Mouse (Mus musculus) adrenal gland, postnatal 36 days (tissue): Measurements from ENCODE around the gene Ecsit. TPM values are rescaled to one million over a fixed set of nuclear protein-coding genes. Genes with fewer than 3 reads are reported as not detected.

Source experiments
- DNase-seq, 2 experiments: peaks; one replicate each; pipeline ENCODE4 v3.0.0; 2021; ENCODE audit warnings: mixed read lengths in 1 of 2
- microRNA-seq: library from miRNA; unstranded; fragments of <30 nt; microRNA quantifications from one replicate; pipeline ENCODE4 v1.2.0, GENCODE M21; 2021
- total RNA-seq, 2 experiments: library from RNA; stranded (reverse); gene quantifications; 2 replicates each; pipeline ENCODE4 v1.2.3; 2021

Gene Ecsit
- total RNA-seq, 2 experiments from 2014 or later = 51.6 to 63.7 TPM

GRCm38 (mm10) chr9:22051161-22051957 is 33.9 kb downstream of the Ecsit start:
- DNase-seq = no peak

DNA sequence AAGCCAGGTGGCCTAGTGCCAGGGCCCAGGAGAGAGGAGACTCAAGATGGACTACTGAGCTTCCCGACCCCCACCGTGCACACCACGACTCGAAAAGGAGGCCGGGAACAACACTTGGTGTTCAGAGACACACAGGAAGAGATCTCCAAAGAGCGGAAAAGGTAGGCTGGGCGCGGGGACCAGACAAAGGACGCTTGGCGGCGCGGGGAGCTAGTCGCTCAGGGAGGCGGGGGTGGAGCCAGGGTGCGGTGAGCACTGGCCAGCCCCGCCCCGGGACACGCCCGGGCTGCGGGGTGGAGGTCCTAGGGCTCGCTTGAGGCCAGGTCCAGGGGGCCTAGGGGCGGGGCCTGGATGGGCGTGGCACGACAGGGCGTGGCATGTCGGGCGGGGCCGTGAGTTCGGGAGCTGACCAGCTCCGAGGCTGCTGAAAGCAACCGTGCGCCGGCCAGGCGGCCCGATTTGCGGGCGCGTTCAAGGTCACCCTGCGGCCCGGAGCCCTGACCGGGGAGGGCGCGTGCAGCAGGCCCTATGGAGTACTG is 34.8 kb downstream of the Ecsit start:
- peak; percentile 74 to 77 for DNase-seq

DNA sequence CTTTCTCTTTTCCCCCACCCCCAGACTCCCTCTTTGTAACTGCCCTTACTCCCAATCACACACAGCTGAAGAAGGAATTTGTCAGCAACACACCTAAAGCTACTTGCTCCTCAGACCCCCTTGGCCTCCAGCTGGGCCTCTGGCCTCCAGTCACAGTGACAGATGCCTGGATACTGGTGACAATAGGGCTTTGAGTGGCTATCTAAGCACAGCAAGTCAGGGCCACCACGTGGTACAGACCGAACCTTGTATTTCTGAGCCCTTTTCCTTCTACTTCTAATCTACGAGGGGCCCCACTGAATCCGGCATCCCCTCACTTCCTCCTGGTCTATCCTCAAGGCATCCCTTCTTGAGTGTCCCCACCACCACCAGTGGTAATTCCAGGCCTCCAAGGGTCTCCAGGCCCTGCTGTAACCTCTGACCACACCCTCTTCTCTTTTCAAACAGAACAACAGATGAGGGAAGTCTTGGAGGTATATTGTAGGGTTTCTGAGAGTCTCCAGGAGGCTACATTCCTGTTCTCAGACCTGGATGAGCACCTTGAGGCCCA is 35.4 kb downstream of the Ecsit start:
- DNase-seq = no peak

- no peak for DNase-seq
Observed at GRCm38 (mm10) chr9:22049315-22049714, 35.9 kb downstream of the Ecsit start.

GRCm38 (mm10) chr9:22047329-22047728 is 37.9 kb downstream of the Ecsit start:
- DNase-seq = no peak

DNA sequence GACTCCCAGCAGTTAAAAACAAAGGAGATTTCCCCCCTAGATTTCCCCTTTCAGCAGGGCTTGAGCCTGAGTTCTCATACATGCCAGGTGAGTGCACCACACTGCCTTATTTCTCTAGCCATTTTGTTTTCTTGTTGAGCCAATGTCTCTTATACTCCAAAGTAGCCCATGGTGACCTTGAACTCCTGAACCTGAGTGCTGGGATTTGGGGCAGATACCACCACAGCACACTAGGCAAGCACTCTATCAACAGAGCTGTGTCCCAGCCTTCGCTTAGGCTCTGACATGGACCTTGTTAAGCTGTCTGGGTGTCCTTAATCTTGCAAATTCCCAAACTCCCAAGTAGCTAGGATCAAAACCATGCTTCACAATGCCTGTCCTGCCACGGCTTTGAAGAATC is 43.4 kb downstream of the Ecsit start:
- no peak for DNase-seq

DNA sequence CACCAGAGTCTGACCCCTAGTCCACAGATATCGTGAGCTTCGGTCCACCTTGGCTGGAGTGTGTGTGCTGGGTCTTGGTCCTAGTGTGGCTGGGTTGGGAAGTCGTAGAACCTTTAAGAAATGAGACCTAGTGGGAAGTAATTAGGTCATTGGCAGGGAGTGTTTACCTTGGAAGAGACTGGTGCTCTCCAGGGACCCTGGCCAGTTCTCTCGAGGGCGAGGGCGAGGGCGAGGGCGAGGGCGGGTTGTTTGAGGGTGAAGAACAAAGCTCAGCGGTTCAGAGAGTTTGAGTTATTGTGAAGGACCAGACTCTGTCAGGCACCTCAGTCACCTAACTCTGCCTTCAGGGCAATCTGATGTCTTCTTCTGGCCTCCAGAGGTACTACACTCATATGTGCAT is 47.4 kb downstream of the Ecsit start:
- peak in 1 of 2 experiments; percentile 25 for DNase-seq

DNA sequence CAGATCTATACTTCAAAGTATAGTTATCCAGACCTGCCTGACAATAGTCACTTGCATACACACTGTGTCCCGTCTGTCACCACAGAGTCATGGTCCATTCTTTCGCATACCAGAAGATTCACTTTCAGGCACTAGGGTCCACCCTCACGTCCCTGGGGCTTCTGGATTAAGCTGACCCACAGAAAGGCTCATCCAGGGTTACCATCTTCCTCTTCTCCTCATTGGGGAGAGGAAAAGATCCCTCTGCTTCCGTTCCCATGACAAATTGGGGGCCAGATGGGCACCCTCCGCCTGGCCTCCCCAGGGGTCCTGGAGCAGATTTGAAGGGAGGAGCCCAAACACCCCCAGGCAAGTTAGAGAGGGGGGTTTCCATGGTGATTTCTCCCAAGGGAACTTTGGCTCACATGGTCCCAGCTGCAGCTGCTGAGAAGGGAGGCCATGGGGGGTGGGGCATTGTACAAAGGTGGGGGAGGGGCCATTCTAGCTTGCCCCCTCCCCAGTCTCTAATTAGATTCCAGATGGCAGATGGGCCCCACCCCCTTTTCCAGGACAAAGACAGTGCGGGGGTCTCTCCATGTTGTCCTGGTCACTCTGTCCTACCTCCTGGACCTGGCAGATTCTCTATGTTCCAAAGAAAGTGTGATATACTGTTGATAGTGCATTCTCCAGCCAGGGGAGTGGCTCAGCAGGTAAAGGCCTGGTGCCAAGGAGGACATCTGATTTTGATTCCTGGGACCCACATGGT is 49.8 kb downstream of the Ecsit start:
- no peak for DNase-seq

DNA sequence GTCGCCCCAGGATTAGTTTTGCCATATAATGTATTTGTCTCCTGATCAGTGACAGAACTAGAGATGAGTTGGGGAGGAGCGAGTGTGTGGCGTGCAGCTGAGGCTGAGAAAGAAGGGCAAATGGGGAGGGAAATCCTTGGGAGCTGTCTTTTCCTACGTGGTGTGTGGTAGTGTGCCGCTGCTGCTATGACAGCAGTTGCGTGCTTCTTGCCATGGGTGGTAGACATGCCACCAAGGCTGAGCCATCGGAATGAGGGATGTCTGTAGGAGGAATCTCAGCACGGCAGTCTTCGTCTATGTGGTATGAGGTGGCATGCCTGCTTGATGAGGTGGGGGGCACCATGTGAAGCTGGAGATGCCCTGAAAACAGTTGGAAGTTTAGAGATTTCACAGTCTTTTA is 54.9 kb downstream of the Ecsit start:
- DNase-seq = no peak

GRCm38 (mm10) chr9:22028467-22028866 is 56.8 kb downstream of the Ecsit start:
- no peak for DNase-seq

DNA sequence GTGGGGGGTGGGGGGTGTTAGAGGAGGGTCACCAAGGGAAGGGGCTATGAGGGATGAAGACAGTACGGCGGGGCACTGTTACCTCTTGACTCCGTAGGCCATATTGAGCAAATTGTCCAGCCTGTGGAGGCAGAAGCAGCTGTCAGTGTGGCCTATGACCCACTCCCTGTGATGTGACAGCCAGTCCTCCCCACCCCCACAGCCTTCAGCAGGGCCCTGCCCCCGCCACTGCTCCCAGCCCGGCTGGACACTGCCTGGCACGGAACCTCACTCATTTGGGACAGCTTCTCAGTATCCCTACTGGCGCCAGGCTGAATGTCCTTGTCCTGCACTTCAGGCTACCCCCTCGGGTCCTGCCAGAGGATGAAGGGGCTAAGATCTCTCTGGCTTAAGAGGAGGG is 60.6 kb downstream of the Ecsit start:
- no peak for DNase-seq

Small RNA genes lying within 50 kb of the gene (microRNA-seq; reads per million reads assigned to microRNA genes)
- not detected for gene Mir7084

Other genes with a start within 250 kb of the Ecsit start
- gene Angptl8, start 249.9 kb downstream of the Ecsit start, total RNA-seq = 1 to 10 TPM; 7.5 to 8.7 TPM
- gene Dock6, start 232.8 kb downstream of the Ecsit start, total RNA-seq = 10 to 100 TPM; 31.2 to 40.7 TPM
- 10 to 100 TPM; 28.5 to 58.8 TPM for gene Rab3d, start 167.2 kb downstream of the Ecsit start, total RNA-seq
- gene Ccdc159, start 158.0 kb downstream of the Ecsit start, total RNA-seq = 1 to 10 TPM; 9.4 to 9.7 TPM
- gene Tmem205, start 157.9 kb downstream of the Ecsit start, total RNA-seq = 100 to 1,000 TPM; 318 to 566 TPM
- 10 to 100 TPM; 27.1 to 35.8 TPM for gene Plppr2, start 148.4 kb downstream of the Ecsit start, total RNA-seq
- gene Swsap1, start 129.7 kb downstream of the Ecsit start, total RNA-seq = 10 to 100 TPM; 12.4 to 18.3 TPM
- 1 to 10 TPM; 1.9 to 2.0 TPM for gene Epor, start 121.9 kb downstream of the Ecsit start, total RNA-seq
- 10 to 100 TPM; 14.0 to 33.4 TPM for gene Rgl3, start 96.0 kb downstream of the Ecsit start, total RNA-seq
- gene Ccdc151, start 82.8 kb downstream of the Ecsit start, total RNA-seq = 1 to 10 TPM in 1 of 2 experiments, under 1 TPM in 1; 0.30 to 1.6 TPM
- 100 to 1,000 TPM; 159 to 169 TPM for gene Prkcsh, start 82.6 kb downstream of the Ecsit start, total RNA-seq
- 1 to 10 TPM; 1.1 to 2.0 TPM for gene Elavl3, start 33.4 kb downstream of the Ecsit start, total RNA-seq
- under 1 TPM in 1 of 2 experiments, not detected in 1; 0.56 TPM for gene Gm49318, start 14.2 kb downstream of the Ecsit start, total RNA-seq
- gene Zfp653, start 14.1 kb downstream of the Ecsit start, total RNA-seq = 10 to 100 TPM; 10.2 to 10.3 TPM
- 1 to 10 TPM; 1.5 TPM for gene Cnn1, start 13.8 kb upstream of the Ecsit start, total RNA-seq
- 10 to 100 TPM; 73.7 to 78.1 TPM for gene Elof1, start 31.7 kb upstream of the Ecsit start, total RNA-seq
- gene Acp5, start 50.3 kb upstream of the Ecsit start, total RNA-seq = 10 to 100 TPM; 43.2 to 67.9 TPM
- 10 to 100 TPM; 50.3 to 59.1 TPM for gene Pigyl, start 71.4 kb upstream of the Ecsit start, total RNA-seq
- gene Zfp872, start 102.7 kb upstream of the Ecsit start, total RNA-seq = 1 to 10 TPM; 2.7 to 4.3 TPM
- gene Zfp809, start 140.3 kb upstream of the Ecsit start, total RNA-seq = 10 to 100 TPM; 36.9 to 45.3 TPM
- gene Zfp599, start 174.5 kb upstream of the Ecsit start, total RNA-seq = under 1 TPM; 0.69 to 0.73 TPM
- gene Zfp810, start 222.2 kb upstream of the Ecsit start, total RNA-seq = 1 to 10 TPM; 5.3 to 8.3 TPM